8 mouse cellular contexts compared by ENCODE assay signal in the genomic region with DNA sequence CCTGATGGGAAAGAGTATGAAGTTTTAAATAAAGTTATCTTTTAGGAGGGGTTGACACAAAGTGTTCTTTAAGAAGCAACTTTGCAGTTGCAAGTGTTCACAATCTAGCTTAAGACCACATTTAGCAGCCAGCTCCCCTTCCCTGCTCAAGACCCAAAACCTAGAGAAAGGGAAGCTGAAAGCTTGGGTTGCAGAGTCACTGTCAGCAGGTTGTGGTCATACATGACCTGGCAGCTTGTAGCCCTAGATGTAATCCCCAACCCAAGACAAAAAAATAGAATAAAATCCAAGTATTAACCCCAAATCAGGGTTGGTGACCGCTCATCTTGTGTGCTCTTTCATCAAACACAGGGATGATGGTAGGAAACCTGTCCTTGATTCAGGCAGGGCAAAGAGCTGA. TPM values are rescaled to one million over a fixed set of nuclear protein-coding genes. Genes with fewer than 3 reads are reported as not detected.
DNase-seq lines count a peak whose midpoint lies in the region; ATAC-seq and TF ChIP-seq lines count a peak whose summit lies in the region.

No protein-coding gene starts in this region.

- no peak for TF ChIP-seq CTCF in liver, adult 2 months (IDR thresholded peaks at IDR 0.05; ENCODE audit: low read depth, low read length)

- H3K27me3 ChIP-seq in liver, adult 2 months (ENCODE audit: control insufficient read depth, insufficient read depth, low read length) = no peaks in the 10 kb centered on the region
- H3K27me3 ChIP-seq in embryonic facial prominence, embryonic 13.5 days = no peaks in the 10 kb centered on the region
- H3K27me3 ChIP-seq in limb, embryonic 11.5 days (ENCODE audit: control insufficient read depth, insufficient read depth, low read length) = no peaks in the 10 kb centered on the region
- H3K27me3 ChIP-seq in neural tube, embryonic 15.5 days (replicated peaks) = no peaks in the 10 kb centered on the region

- WGBS in liver, adult 2 months = 31% methylated on average over 1 of the region's 1 CpGs
- 70% methylated on average over 1 of the region's 1 CpGs for WGBS in embryonic facial prominence, embryonic 13.5 days
- WGBS in limb, embryonic 11.5 days = 79% methylated on average over 1 of the region's 1 CpGs
- 86% methylated on average over 1 of the region's 1 CpGs for WGBS in neural tube, embryonic 15.5 days

- DNase-seq in liver, adult 2 months (ENCODE audit: extremely low read depth, low read depth, low spot score) = no peak
- DNase-seq in liver = no peak
- DNase-seq in limb, embryonic 11.5 days (ENCODE audit: low spot score) = no peak
- no peak for DNase-seq in ovary, postnatal 14 days (ENCODE audit: low spot score)
- DNase-seq in embryo, embryonic 11 days = no peak
- no peak for DNase-seq in frontal cortex, postnatal 14 days (ENCODE audit: low spot score in 2 of 2)

- H3K4me1 ChIP-seq in liver, adult 2 months (ENCODE audit: control insufficient read depth, insufficient read depth, low read length) = peaks cover 22% of the 10 kb centered on the region
- peaks cover 47% of the 10 kb centered on the region for H3K4me1 ChIP-seq in embryonic facial prominence, embryonic 13.5 days
- H3K4me1 ChIP-seq in limb, embryonic 11.5 days (ENCODE audit: control insufficient read depth, insufficient read depth, low read length) = peaks cover 26% of the 10 kb centered on the region
- peaks cover 56% of the 10 kb centered on the region for H3K4me1 ChIP-seq in neural tube, embryonic 15.5 days

- H3K9ac ChIP-seq in liver, adult 2 months (ENCODE audit: low read depth, low read length) = peak overlapping the region; percentile 85
- peak overlapping the region; percentile 90 for H3K9ac ChIP-seq in embryonic facial prominence, embryonic 13.5 days
- H3K9ac ChIP-seq in limb, embryonic 11.5 days (ENCODE audit: low read length) = peak overlapping the region; percentile 86
- H3K9ac ChIP-seq in neural tube, embryonic 15.5 days (replicated peaks) = peak overlapping the region; percentile 87

- peak overlapping the region; percentile 78 for H3K4me3 ChIP-seq in liver, adult 2 months (ENCODE audit: insufficient read depth, low read depth, low read length)
- peak overlapping the region; percentile 90 for H3K4me3 ChIP-seq in embryonic facial prominence, embryonic 13.5 days
- peak overlapping the region; percentile 96 for H3K4me3 ChIP-seq in limb, embryonic 11.5 days (ENCODE audit: low read depth, low read length)
- H3K4me3 ChIP-seq in neural tube, embryonic 15.5 days (replicated peaks) = peak overlapping the region; percentile 88

- H3K36me3 ChIP-seq in liver, adult 2 months (ENCODE audit: control insufficient read depth, insufficient read depth, low read length) = peaks cover 26% of the 10 kb centered on the region
- H3K36me3 ChIP-seq in embryonic facial prominence, embryonic 13.5 days = peaks cover 66% of the 10 kb centered on the region
- H3K36me3 ChIP-seq in limb, embryonic 11.5 days (ENCODE audit: control insufficient read depth, insufficient read depth, low read length) = peaks cover 36% of the 10 kb centered on the region
- H3K36me3 ChIP-seq in neural tube, embryonic 15.5 days = peaks cover 52% of the 10 kb centered on the region

- no peaks in the 10 kb centered on the region for H3K9me3 ChIP-seq in embryonic facial prominence, embryonic 13.5 days
- no peaks in the 10 kb centered on the region for H3K9me3 ChIP-seq in limb, embryonic 11.5 days (ENCODE audit: control insufficient read depth, low read length)
- no peaks in the 10 kb centered on the region for H3K9me3 ChIP-seq in neural tube, embryonic 15.5 days (replicated peaks)

- no peak for TF ChIP-seq POLR2A in liver, adult 2 months (IDR thresholded peaks at IDR 0.05; ENCODE audit: extremely low read depth, insufficient read depth, low read length)

- no peak for ATAC-seq in embryonic facial prominence, embryonic 13.5 days (ENCODE audit: insufficient number of reproducible peaks, insufficient read depth, low FRiP score, low TSS enrichment, low read depth)
- no peak for ATAC-seq in limb, embryonic 11.5 days (ENCODE audit: insufficient number of reproducible peaks, low FRiP score, low TSS enrichment, low read depth)
- no peak for ATAC-seq in neural tube, embryonic 15.5 days (ENCODE audit: low FRiP score)

- peak overlapping the region; percentile 89 for H3K4me2 ChIP-seq in embryonic facial prominence, embryonic 13.5 days
- peak overlapping the region; percentile 89 for H3K4me2 ChIP-seq in limb, embryonic 11.5 days (ENCODE audit: low read depth, severe bottlenecking)
- H3K4me2 ChIP-seq in neural tube, embryonic 15.5 days = peak overlapping the region; percentile 92

- peak overlapping the region; percentile 92 for H3K27ac ChIP-seq in liver, adult 2 months (replicated peaks; ENCODE audit: insufficient read depth, low read depth, low read length)
- H3K27ac ChIP-seq in embryonic facial prominence, embryonic 13.5 days = no peak overlapping the region
- no peak overlapping the region for H3K27ac ChIP-seq in limb, embryonic 11.5 days (replicated peaks; ENCODE audit: low read depth, low read length)
- peak overlapping the region; percentile 95; the same call in 1 of the 2 replicates for H3K27ac ChIP-seq in neural tube, embryonic 15.5 days (replicated peaks)

- H3K79me2 ChIP-seq in liver, adult 2 months (ENCODE audit: control insufficient read depth, insufficient read depth, low read length) = peaks cover 51% of the 10 kb centered on the region

RNA-seq across cellular contexts. Expression of gene Safb2, which starts 1.3 kb away (rescaled TPM):
- 30.6 and 32.8 TPM in 2 replicates for total RNA-seq in liver, adult 2 months (2014; rRNA removed)
- 41.7 and 62.3 TPM in 2 replicates for polyA plus RNA-seq in liver, adult 2 months (2012; rRNA removed)
- polyA plus RNA-seq in embryonic facial prominence, embryonic 13.5 days (2015; fragmentation: Nextera tagmentation; extraction: Ambion mirVana) = 97.6 and 103 TPM in 2 replicates
- 65.3 and 78.6 TPM in 2 replicates for polyA plus RNA-seq in limb, embryonic 11.5 days (2014; fragmentation: Nextera tagmentation; extraction: Ambion mirVana)
- polyA plus RNA-seq in neural tube, embryonic 15.5 days (2015; fragmentation: Nextera tagmentation; extraction: Ambion mirVana) = 73.4 and 76.5 TPM in 2 replicates

RNA-seq across cellular contexts. Expression of gene Safb, which starts 1.6 kb away (rescaled TPM):
- total RNA-seq in liver, adult 2 months (2014; rRNA removed) = 20.8 and 22.9 TPM in 2 replicates
- 36.6 and 56.2 TPM in 2 replicates for polyA plus RNA-seq in liver, adult 2 months (2012; rRNA removed)
- polyA plus RNA-seq in embryonic facial prominence, embryonic 13.5 days (2015; fragmentation: Nextera tagmentation; extraction: Ambion mirVana) = 119 and 132 TPM in 2 replicates
- polyA plus RNA-seq in limb, embryonic 11.5 days (2014; fragmentation: Nextera tagmentation; extraction: Ambion mirVana) = 119 and 132 TPM in 2 replicates
- 95.9 and 103 TPM in 2 replicates for polyA plus RNA-seq in neural tube, embryonic 15.5 days (2015; fragmentation: Nextera tagmentation; extraction: Ambion mirVana)

RNA-seq across cellular contexts. Expression of gene 2410015M20Rik, which starts 26.5 kb away (rescaled TPM):
- total RNA-seq in liver, adult 2 months (2014; rRNA removed) = 201 and 208 TPM in 2 replicates
- 214 and 259 TPM in 2 replicates for polyA plus RNA-seq in liver, adult 2 months (2012; rRNA removed)
- 254 and 258 TPM in 2 replicates for polyA plus RNA-seq in embryonic facial prominence, embryonic 13.5 days (2015; fragmentation: Nextera tagmentation; extraction: Ambion mirVana)
- polyA plus RNA-seq in limb, embryonic 11.5 days (2014; fragmentation: Nextera tagmentation; extraction: Ambion mirVana) = 198 and 203 TPM in 2 replicates
- polyA plus RNA-seq in neural tube, embryonic 15.5 days (2015; fragmentation: Nextera tagmentation; extraction: Ambion mirVana) = 205 and 212 TPM in 2 replicates

RNA-seq across cellular contexts. Expression of gene Gm20219, which starts 28.9 kb away (rescaled TPM):
- not detected in 2 replicates for total RNA-seq in liver, adult 2 months (2014; rRNA removed)
- 0.14 and 0.31 TPM in 2 replicates for polyA plus RNA-seq in liver, adult 2 months (2012; rRNA removed)
- polyA plus RNA-seq in embryonic facial prominence, embryonic 13.5 days (2015; fragmentation: Nextera tagmentation; extraction: Ambion mirVana) = 3.9 and 5.4 TPM in 2 replicates
- 0.73 and 0.84 TPM in 2 replicates for polyA plus RNA-seq in limb, embryonic 11.5 days (2014; fragmentation: Nextera tagmentation; extraction: Ambion mirVana)
- 0.95 and 1.4 TPM in 2 replicates for polyA plus RNA-seq in neural tube, embryonic 15.5 days (2015; fragmentation: Nextera tagmentation; extraction: Ambion mirVana)

RNA-seq across cellular contexts. Expression of gene Rpl36, which starts 30.1 kb away (rescaled TPM):
- total RNA-seq in liver, adult 2 months (2014; rRNA removed) = 820 and 1,038 TPM in 2 replicates
- 845 and 1,134 TPM in 2 replicates for polyA plus RNA-seq in liver, adult 2 months (2012; rRNA removed)
- polyA plus RNA-seq in embryonic facial prominence, embryonic 13.5 days (2015; fragmentation: Nextera tagmentation; extraction: Ambion mirVana) = 1,916 and 1,978 TPM in 2 replicates
- 1,726 and 1,764 TPM in 2 replicates for polyA plus RNA-seq in limb, embryonic 11.5 days (2014; fragmentation: Nextera tagmentation; extraction: Ambion mirVana)
- 1,028 and 1,172 TPM in 2 replicates for polyA plus RNA-seq in neural tube, embryonic 15.5 days (2015; fragmentation: Nextera tagmentation; extraction: Ambion mirVana)

Comparison
In these comparisons a context has a peak if more than half of its experiments do, and no peak if none do; other contexts are left out.
1. H3K27ac ChIP-seq: peak in liver, adult 2 months (single experiment) and neural tube, embryonic 15.5 days (single experiment); none in embryonic facial prominence, embryonic 13.5 days (single experiment) and limb, embryonic 11.5 days (single experiment).
2. Peak in every context shown above with its lines, with median percentiles within 50 percentile points of each other: H3K4me3 ChIP-seq, H3K9ac ChIP-seq and H3K4me2 ChIP-seq.